Mouse (Mus musculus): ENCODE data around the gene Rbm3.
"Not testable (repeated sequence)": the region's sequence is repeated elsewhere in the genome, so short reads cannot be mapped to it uniquely, and the experiment has no call there.

The Rbm3 gene

DNA sequence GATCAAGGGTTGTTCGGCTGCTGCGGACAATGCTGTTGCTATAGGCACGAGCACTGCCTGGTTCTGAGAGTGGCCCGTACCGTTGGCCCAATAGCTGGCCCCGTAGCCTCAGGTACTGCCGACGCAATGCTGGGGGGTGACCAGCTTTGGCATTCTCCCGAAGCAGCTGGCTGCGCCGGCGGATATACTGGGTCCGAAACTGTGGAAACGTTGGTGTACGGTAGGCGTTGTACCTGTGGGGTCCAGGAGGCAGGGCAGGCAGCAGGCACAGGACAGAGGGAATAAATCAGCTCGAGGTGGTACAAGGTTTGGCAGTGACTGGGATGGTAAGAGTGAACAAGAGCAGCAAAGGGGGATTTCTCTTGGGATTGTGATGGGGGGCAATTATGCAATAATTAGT is 14.3 kb downstream of the Rbm3 start:
- no peak for DNase-seq (ENCODE audit: low spot score)

DNA sequence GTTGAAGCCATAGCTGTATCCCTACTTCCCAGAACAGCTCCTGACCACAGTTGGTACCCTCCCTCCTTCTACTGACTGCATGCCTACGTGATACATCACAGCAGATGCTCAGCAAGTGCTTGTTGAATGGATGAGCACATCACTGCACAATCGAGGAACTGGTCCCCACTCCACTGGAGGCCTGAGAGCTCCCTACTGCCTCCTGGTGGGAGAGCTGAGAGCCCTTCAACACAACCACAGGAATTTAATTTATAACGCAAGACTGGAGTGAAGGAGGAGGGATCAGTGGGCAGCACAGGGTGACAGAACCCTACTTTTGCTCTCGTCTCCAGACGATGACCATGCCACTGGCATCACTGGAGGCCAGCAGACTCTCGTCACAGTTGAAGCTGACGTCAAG is 20.4 kb downstream of the Rbm3 start:
- DNase-seq (ENCODE audit: low spot score), result no peak

DNA sequence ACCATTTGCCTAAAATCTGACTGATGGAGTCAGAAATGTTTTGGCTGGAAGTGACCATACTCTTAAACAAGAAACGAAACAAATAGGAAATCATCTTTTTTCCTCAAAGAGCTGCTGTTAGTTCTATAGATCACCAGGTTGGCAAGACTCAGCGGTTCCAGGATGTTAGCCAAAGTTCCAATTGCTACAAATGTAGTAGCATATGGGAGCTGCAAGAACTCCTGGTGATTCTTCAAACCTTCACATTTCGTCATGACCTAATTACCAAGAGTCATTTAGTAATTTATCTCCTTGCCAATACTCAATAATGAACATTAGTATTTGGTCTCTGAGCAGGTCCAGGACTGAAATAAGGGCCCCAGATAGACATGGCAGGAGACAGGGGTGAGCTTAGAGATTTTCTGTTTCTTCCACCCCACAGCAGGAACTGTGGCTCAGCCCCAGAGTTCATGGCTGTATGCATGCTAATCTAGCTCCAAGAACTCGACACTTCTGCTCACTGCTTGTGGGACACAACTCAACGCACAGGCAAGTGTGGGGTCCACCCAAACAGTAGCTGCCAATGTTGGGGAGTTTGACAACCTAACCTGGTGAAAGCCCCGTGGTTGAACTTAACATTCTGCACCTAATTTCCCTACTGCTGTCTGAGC is 21.7 kb downstream of the Rbm3 start:
- DNase-seq (ENCODE audit: low spot score), result no peak

DNA sequence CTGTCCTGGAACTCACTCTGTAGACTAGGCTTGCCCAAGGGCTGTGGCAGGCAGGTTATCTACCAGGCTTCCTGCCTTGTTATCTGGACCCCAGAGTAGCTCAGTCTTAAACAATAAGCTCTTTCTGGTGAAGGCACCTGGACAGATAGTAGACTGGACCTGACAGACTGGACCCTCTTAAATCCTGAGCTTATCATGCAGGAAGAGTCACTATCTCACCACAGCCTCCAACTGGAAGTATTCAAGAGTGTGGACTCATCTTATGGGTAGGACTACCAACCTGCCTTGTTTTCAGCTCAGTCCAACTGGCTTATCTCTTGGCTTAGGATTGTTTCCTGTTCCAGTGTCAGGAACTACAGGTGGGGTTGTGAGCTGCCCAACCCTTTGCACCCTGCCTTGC is 28.4 kb downstream of the Rbm3 start:
- DNase-seq (ENCODE audit: low spot score), result no peak

DNA sequence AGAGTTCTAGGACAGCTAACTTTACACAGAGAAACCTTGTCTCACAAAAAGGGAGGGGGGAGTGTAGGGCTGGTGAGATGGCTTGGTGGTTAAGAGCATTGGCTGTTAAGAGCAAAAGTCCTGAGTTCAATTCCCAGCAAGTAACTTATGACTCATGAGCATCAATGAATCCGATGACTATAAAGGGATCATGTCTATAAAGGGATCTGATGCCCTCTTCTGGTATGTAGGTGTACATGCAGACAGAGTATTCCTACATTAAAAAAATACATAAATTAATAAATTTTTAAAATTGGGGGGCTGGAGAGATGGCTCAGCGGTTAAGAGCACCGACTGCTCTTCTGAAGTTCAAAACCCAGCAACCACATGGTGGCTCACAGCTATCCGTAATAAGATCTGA is 30.4 kb downstream of the Rbm3 start:
- no peak for DNase-seq (ENCODE audit: low spot score)

DNA sequence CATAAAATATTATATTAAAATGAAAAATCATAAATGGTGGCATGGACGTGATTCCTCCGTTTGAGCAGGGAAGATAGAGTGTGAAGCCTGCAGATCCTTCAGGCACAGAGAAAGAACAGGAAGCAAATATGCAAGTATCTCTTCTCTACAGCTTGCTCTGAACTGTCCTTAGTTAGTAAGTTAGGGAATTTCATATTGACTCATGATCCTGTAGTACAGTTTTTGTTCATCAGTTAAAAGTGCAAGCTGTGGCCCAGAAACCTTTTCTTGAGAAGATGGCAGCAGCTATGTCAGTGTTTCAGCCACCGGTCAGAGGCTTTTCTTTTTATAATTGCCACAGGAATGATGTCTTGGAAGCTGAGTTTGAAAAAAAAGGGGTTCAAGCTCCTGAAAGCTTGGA is 40.7 kb downstream of the Rbm3 start:
- no peak for DNase-seq (ENCODE audit: low spot score)

DNA sequence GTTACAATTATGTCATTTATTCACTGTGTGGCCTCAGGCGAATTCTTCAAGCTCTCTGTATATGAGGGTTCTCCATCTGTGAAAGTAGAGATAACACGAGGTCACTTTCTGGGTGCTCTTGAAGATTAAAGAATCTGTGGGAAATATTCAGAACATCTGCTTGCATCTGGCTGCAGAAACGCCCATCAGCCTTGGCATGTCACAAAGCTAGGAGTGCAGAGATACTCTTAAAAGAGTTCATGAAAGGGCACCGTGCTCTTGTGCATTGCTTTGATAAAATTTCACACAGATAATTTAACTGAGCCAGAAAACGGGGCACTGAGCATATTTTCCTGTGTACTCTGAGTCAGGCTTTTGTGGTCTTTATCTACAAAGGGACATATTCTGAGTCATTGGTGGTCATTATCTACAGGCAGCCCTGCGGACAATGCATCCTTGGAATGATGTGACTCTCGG is 43.4 kb downstream of the Rbm3 start:
- peak; percentile 3 for DNase-seq (ENCODE audit: low spot score)

DNA sequence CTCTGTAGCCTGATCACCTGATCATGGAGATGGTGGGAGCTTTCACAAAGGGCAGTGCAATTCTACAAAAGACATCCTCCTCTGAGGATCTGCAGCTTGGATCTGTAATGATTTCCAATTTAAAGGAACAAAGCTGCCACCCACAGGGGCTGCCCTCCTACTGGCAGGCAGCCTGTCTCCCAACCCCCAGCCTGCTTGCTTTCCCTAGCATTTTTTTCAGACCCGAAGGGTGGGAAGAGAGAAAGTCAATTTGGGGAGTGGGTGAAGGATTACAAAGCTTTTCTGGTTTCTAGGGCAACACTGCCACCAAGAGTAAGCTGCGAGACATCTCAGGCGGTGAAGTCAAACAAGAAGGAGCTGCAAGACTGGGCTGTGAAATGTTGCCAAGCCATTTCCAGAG is 44.7 kb downstream of the Rbm3 start:
- peak; percentile 90 for DNase-seq (ENCODE audit: low spot score)

DNA sequence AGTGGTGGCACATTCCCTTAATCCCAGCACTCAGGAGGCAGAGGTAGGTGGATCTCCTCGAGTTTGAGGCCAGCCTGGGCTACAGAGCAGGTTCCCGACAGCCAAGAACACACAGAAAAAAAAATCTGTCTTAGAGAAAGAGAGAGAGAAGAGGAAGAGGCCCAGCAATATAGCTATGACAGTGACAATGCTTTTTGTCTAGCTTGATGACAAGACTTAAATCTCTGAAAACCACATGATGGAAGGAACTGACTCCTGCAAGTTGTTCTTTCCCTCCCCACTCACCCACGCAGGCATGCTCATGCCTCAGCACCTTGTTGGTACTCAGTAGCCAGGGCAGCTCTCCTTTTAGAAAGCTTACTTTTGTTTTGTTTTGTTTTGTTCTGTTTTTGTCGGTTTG is 46.2 kb downstream of the Rbm3 start:
- no peak for DNase-seq (ENCODE audit: low spot score)

DNA sequence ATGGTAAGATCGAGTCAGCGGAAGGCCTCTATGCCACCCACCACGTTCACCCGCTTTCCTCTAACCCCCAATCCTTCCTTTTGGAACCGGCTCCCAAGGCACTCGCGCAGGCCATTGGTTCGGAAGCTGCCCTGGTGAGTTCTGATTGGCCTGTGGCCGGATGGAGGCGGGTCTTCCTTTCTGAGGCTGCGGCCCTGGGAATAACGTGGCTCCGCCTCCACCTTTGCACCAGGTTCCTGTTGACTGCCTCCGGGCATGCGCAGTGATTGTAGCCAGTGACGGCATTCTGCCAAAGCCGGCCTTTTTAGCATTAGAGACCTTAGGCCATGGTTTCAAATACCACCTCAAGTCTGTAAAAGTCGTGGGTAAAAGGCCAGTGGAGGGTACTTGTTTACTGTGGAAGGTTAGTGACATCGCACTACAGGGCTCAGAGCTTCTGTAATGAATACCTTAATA is 48.9 kb downstream of the Rbm3 start:
- peak; percentile 95 for DNase-seq (ENCODE audit: low spot score)

DNA sequence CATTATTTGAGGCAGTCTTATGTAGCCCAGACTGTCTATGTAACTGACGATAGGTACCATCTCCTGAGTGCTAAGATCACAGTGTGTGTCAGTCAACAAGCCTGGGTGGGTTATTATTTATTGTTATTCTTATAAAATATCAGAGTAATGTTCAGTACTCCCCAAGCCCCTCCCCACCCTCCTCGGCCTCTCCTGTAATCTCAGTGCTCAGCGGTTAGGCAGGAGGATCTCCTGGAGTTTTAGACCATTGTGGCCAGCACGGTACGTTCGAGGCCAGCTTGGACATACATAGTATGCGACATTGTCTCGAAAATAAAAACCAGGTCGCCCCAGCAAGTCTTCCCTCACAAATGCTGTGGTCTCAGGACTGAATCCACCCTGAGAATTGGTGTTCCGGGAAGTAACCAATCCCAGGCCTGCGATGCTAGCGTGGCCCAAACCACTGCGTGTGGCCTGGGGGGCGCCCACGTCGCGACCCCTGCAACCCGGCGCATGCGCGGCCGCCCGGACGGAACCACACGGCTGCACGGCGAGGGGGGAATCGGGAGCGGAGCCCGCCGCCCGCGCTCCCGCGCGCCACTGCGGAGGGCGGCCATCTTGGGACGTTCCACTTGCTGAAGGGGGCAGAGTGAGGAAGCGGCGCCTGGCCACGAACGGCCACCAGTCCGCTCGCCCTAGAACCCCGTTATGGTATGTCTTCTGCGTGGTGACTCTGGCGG is 49.5 kb downstream of the Rbm3 start:
- not testable (repeated sequence) for DNase-seq (ENCODE audit: low spot score)

DNA sequence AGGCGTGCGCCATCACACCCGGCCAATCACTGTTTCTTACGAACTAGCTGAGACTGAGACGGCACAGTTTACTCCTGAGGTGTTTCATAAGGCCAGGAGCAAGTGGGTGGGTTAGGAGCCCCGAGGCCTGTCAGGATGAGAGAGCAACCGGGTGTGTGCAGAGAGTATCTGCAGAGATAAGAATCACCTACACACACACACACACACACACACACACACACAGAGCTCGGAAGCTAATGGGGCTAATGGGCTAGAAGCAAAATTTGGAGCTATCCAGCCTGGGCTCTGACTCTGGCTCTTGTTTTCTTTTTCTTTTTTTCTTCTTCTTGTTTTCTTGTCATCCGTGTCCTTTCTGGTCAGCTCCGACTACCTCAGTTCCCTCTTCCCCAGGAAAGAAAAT is 50.1 kb downstream of the Rbm3 start:
- no peak for DNase-seq (ENCODE audit: low spot score)

DNA sequence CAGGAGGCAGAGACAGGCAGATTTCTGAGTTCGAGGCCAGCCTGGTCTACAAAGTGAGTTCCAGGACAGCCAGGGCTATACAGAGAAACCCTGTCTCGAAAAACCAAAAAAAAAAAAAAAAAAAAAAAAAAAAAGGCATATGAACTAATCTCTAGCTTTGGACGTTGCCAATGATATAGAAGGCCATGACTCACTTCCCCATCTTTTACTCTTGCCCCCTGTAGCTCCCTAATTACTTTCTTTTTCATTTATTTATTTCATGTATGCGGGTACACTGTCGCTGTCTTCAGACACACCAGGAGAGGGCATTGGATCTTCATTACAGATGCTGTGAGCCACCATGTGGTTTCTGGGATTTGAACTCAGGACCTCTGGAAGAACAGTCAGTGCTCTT is 54.7 kb downstream of the Rbm3 start:
- DNase-seq (ENCODE audit: low spot score), result not testable (repeated sequence)

DNA sequence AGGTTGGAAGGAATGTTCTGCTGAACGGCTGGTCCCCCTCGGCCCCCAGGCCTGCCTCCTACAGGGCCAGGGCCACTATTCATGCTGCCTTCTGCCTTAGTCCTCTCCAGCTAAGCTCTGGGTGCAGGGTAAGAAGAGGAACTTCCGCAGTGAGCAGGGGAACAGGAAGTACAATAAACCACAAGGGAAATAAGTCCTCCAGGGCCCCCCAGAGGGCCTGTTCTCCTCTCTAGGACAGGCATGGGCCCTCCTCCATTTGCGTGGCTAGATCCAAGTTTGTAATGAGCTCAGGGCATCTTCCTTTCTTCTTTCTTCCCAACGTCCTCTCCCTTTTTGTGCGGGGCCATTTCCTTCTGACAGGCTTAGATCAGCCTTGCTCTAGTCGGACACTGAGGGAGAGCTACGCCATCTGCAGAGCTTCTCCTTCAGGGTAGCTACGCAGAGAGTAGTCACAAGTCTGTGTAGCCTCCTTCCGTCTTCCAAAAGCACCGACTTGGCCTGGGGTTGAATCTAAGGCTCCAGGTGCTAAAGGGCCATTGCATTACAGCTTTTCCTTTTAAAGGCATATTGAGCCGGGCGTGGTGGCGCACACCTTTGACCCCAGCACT is 55.2 kb downstream of the Rbm3 start, which contains the start of gene Was:
Was (minus strand) TSS at position 153 of the 608 bp plus-strand sequence.
- DNase-seq (ENCODE audit: low spot score), result no peak

DNA sequence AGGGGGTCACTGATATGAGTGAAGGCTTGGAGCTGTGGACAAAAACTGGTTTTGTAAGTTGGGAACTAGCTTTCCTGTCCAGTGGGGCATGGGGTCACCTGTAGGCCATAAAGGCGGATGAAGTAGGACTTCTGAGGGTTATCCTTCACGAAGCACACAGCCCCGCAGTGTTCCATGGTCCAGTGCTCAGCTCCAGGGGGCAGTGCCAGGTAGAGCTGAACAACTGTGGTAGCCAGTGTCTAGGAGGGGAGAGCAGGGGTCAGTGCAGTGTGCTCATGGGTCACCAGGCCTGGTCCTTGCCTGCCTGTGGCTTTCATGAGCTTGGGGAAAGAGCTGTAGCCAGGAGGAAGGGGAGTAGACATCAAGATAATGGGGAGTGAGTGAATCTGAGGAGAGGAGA is 55.9 kb downstream of the Rbm3 start:
- DNase-seq (ENCODE audit: low spot score), result no peak

All from embryo, embryonic 10.5 days (tissue).